Mouse (Mus musculus): Measurements from ENCODE around the gene Hdac10. TPM values are rescaled to one million over a fixed set of nuclear protein-coding genes. Genes with fewer than 3 reads are reported as not detected.

Gene Hdac10
- polyA plus RNA-seq, 1 experiment from 2014 or later, result 12.7 TPM

DNA sequence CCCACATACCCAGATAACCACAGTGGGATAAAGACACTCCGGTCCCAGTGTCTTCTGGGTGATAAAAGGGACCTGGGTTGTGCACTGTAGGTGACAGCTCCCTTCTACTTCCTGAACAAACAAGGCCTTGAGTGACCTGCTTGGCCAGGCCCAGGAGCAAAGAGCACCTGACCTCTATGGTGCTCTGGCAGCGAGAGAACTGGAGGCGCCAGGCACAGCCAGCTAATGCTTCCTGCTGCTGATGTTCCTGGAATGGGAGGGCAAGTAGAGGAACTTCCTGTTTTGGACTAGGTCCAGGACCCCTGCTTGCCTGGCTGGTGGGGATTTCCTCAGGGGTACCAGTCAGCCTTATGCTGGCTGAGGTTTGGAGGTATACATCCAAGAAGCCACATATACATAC lies 41.6 kb upstream of the Hdac10 start:
- Histone ChIP-seq H3K27ac (ENCODE audit: poor library complexity, severe bottlenecking) (peak overlapping the region; percentile 91), H3K4me2 (peak overlapping the region; percentile 63), H3K4me3 (no peak overlapping the region), H3K9ac (peak overlapping the region; percentile 19; the same call in 1 of the 2 replicates), H3K4me1 (replicated peaks) (peaks cover 68% of the 10 kb centered on the region), H3K27me3 (replicated peaks) (no peaks in the 10 kb centered on the region), H3K36me3 (peaks cover 34% of the 10 kb centered on the region), H3K9me3 (replicated peaks) (no peaks in the 10 kb centered on the region)
- ATAC-seq (ENCODE audit: insufficient number of reproducible peaks, low FRiP score), result no peak
- WGBS, result 33% methylated on average over 3 of the region's 3 CpGs

DNA sequence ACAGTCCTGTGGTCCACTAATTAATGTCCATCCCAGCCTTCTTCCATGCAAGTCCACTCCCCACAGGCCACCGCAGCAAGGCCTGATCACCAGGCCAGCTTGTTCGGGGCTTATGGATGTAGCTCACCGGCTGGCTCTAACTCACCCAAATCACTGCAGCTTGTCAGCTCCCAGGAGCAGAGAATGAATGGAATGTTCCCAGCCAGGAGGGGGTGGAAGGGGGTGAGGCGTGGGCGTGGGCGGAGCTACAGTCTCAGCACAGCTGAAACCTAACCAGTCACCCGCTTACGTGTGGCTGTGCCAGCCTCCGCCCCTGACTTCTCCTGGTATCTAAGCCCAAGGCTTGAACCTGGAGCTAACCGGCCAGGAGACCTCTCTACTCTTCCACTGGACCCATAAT lies 40.9 kb upstream of the Hdac10 start:
- Histone ChIP-seq H3K36me3 (peaks cover 41% of the 10 kb centered on the region), H3K4me2 (peak overlapping the region; percentile 63), H3K27me3 (replicated peaks) (no peaks in the 10 kb centered on the region), H3K9me3 (replicated peaks) (no peaks in the 10 kb centered on the region), H3K4me1 (replicated peaks) (peaks cover 62% of the 10 kb centered on the region), H3K27ac (ENCODE audit: poor library complexity, severe bottlenecking) (peak overlapping the region; percentile 91), H3K4me3 (peak overlapping the region; percentile 25), H3K9ac (peak overlapping the region; percentile 68)
- peak; percentile 69 for ATAC-seq (ENCODE audit: insufficient number of reproducible peaks, low FRiP score)
- 8% methylated on average over 10 of the region's 10 CpGs for WGBS

GRCm38 (mm10) chr15:89168922-89169321 lies 40.4 kb upstream of the Hdac10 start:
- peaks cover 46% of the 10 kb centered on the region for H3K36me3 ChIP-seq
- peaks cover 57% of the 10 kb centered on the region for H3K4me1 ChIP-seq (replicated peaks)

DNA sequence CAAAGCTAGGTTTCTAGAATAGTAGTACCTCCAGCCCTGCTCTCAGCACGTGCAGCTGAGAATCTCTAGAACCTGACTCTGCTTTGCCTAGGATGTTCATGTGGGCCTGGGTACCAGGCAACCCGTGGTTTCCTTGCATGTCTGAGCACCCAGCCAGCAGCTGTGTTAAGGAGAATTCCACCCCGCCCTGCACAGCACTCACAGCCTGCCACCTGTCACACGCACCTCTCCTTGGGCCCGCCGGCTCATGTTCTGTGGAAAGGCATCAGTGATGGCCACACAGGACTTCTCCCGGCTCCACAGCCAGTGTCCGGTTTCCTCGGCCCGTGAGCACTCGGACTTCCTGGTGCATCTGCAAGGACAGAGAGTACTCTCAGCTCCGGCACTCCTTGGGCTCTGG lies 37.0 kb upstream of the Hdac10 start:
- Histone ChIP-seq H3K9ac (no peak overlapping the region), H3K4me2 (no peak overlapping the region), H3K27me3 (replicated peaks) (no peaks in the 10 kb centered on the region), H3K4me3 (no peak overlapping the region), H3K9me3 (replicated peaks) (no peaks in the 10 kb centered on the region), H3K27ac (ENCODE audit: poor library complexity, severe bottlenecking) (no peak overlapping the region), H3K36me3 (peaks cover 81% of the 10 kb centered on the region), H3K4me1 (replicated peaks) (peaks cover 25% of the 10 kb centered on the region)
- 90% methylated on average over 12 of the region's 12 CpGs for WGBS
- ATAC-seq (ENCODE audit: insufficient number of reproducible peaks, low FRiP score), result no peak

More at GRCm38 (mm10) chr15:89168922-89169321, 40.4 kb upstream of the Hdac10 start:
- H3K27me3 ChIP-seq (replicated peaks), result no peaks in the 10 kb centered on the region
- peak overlapping the region; percentile 25 for H3K4me3 ChIP-seq
- H3K27ac ChIP-seq (ENCODE audit: poor library complexity, severe bottlenecking), result peak overlapping the region; percentile 91
- H3K4me2 ChIP-seq, result peak overlapping the region; percentile 63
- ATAC-seq (ENCODE audit: insufficient number of reproducible peaks, low FRiP score), result no peak
- 36% methylated on average over 10 of the region's 10 CpGs for WGBS
- H3K9ac ChIP-seq, result peak overlapping the region; percentile 68
- H3K9me3 ChIP-seq (replicated peaks), result no peaks in the 10 kb centered on the region

GRCm38 (mm10) chr15:89161397-89161796 lies 32.9 kb upstream of the Hdac10 start:
- peaks cover 5% of the 10 kb centered on the region for H3K4me1 ChIP-seq (replicated peaks)
- no peak overlapping the region for H3K27ac ChIP-seq (ENCODE audit: poor library complexity, severe bottlenecking)
- H3K36me3 ChIP-seq, result peaks cover 100% of the 10 kb centered on the region
- no peak overlapping the region for H3K4me2 ChIP-seq
- H3K9me3 ChIP-seq (replicated peaks), result no peaks in the 10 kb centered on the region
- ATAC-seq (ENCODE audit: insufficient number of reproducible peaks, low FRiP score), result no peak
- H3K9ac ChIP-seq, result no peak overlapping the region
- H3K4me3 ChIP-seq, result no peak overlapping the region
- WGBS, result 87% methylated on average over 9 of the region's 9 CpGs
- H3K27me3 ChIP-seq (replicated peaks), result no peaks in the 10 kb centered on the region

- H3K9me3 ChIP-seq (replicated peaks), result no peaks in the 10 kb centered on the region
- no peak for ATAC-seq (ENCODE audit: insufficient number of reproducible peaks, low FRiP score)
- peaks cover 5% of the 10 kb centered on the region for H3K4me1 ChIP-seq (replicated peaks)
- no peaks in the 10 kb centered on the region for H3K27me3 ChIP-seq (replicated peaks)
- H3K9ac ChIP-seq, result no peak overlapping the region
- peaks cover 100% of the 10 kb centered on the region for H3K36me3 ChIP-seq
- WGBS, result 91% methylated on average over 16 of the region's 16 CpGs
- H3K4me3 ChIP-seq, result no peak overlapping the region
- no peak overlapping the region for H3K27ac ChIP-seq (ENCODE audit: poor library complexity, severe bottlenecking)
- no peak overlapping the region for H3K4me2 ChIP-seq
Measured at GRCm38 (mm10) chr15:89158516-89158915, 30.0 kb upstream of the Hdac10 start.

DNA sequence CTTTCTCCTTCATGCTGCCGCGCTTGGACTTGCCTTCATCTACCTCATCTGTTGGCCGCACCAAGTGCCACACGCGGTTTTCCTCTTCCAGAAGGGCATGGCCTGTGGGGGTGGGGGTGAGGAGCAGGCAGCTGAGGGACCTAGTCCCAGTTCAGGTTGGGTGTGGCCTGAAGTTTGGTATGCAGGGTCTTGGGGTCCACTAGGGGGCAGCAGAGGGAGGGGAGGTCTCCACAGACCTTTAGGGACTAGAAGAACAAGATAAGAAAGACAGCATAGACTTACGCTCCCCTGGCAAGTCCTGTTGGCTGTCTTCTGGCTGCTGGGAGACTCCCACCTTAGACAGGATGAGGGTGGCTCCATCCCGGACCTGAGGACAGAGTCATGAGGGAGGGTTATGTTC lies 29.5 kb upstream of the Hdac10 start:
- 54% methylated on average over 7 of the region's 7 CpGs for WGBS

GRCm38 (mm10) chr15:89152312-89152711 lies 23.8 kb upstream of the Hdac10 start:
- no peak overlapping the region for H3K9ac ChIP-seq
- no peak overlapping the region for H3K4me3 ChIP-seq
- ATAC-seq (ENCODE audit: insufficient number of reproducible peaks, low FRiP score), result no peak
- peaks cover 41% of the 10 kb centered on the region for H3K36me3 ChIP-seq
- H3K27ac ChIP-seq (ENCODE audit: poor library complexity, severe bottlenecking), result no peak overlapping the region
- no peaks in the 10 kb centered on the region for H3K9me3 ChIP-seq (replicated peaks)
- no peak overlapping the region for H3K4me2 ChIP-seq
- H3K27me3 ChIP-seq (replicated peaks), result peaks cover 28% of the 10 kb centered on the region
- peaks cover 20% of the 10 kb centered on the region for H3K4me1 ChIP-seq (replicated peaks)

More for the DNA sequence above, 29.5 kb upstream of the Hdac10 start:
- Histone ChIP-seq H3K27me3 (replicated peaks) (no peaks in the 10 kb centered on the region), H3K4me3 (no peak overlapping the region), H3K4me1 (replicated peaks) (peaks cover 5% of the 10 kb centered on the region), H3K27ac (ENCODE audit: poor library complexity, severe bottlenecking) (no peak overlapping the region), H3K4me2 (no peak overlapping the region), H3K9ac (no peak overlapping the region), H3K9me3 (replicated peaks) (no peaks in the 10 kb centered on the region), H3K36me3 (peaks cover 97% of the 10 kb centered on the region)
- ATAC-seq (ENCODE audit: insufficient number of reproducible peaks, low FRiP score), result peak; percentile 17; the same call in 1 of the 2 replicates

GRCm38 (mm10) chr15:89150041-89150390 lies 21.5 kb upstream of the Hdac10 start:
- no peak for ATAC-seq (ENCODE audit: insufficient number of reproducible peaks, low FRiP score)
- Histone ChIP-seq H3K4me3 (peak overlapping the region; percentile 64), H3K9me3 (replicated peaks) (no peaks in the 10 kb centered on the region), H3K4me2 (peak overlapping the region; percentile 89), H3K4me1 (replicated peaks) (peaks cover 32% of the 10 kb centered on the region), H3K27me3 (replicated peaks) (peaks cover 51% of the 10 kb centered on the region), H3K9ac (no peak overlapping the region), H3K27ac (ENCODE audit: poor library complexity, severe bottlenecking) (no peak overlapping the region), H3K36me3 (peaks cover 18% of the 10 kb centered on the region)
- 3% methylated on average over 13 of the region's 13 CpGs for WGBS

DNA sequence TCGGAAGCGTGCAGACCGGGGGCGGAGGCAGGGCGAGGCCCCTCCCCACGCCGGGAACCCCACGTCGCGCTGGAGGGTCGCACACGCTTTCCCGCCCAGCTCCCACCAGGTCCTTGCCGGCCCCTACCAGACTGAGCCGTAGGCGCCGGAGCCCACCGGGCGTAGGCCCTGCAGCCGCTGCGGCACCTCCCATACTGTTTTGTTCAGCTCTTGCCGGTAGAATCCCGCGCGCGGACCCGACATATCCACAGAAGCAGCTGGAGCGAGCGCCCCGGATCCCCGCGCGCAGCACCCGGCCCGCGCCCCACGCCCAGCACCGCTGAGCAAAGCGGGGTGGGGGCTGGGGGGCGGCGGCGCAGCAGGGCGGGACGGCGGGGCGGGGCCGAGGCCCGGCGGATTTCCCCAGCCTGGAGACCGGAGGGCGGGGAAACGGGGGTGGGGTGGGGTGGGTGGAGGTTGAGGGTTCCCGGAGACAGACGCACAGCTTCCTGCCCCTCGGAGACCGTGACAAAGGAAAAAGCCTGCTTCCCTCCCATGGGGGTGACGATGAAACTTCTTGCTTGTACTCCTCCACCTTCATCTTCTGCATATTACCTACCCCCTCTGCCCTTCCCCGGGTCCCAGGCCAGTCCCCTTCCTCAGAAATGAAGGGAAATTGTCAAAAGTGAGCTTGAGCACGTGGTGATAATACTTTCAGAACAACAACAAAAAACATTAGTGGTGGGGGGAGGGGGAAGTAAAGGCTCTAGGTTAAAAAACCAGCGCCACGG lies 21.0 kb upstream of the Hdac10 start, which contains the start of gene Mapk11:
Gene Mapk11 (minus strand): TSS at position 358 of the 770 bp plus-strand sequence.
- Histone ChIP-seq H3K4me2 (peak within 1 kb of the TSS; percentile 89), H3K9me3 (replicated peaks) (no peaks in the 10 kb centered on the region), H3K27ac (ENCODE audit: poor library complexity, severe bottlenecking) (no peak within 1 kb of the TSS), H3K4me3 (peak within 1 kb of the TSS; percentile 64), H3K4me1 (replicated peaks) (peaks cover 32% of the 10 kb centered on the region), H3K9ac (peak within 1 kb of the TSS; percentile 71), H3K36me3 (peaks cover 12% of the 10 kb centered on the region), H3K27me3 (replicated peaks) (peaks cover 57% of the 10 kb centered on the region)
- peak; percentile 60 for ATAC-seq (ENCODE audit: insufficient number of reproducible peaks, low FRiP score)
- 0% methylated on average over 55 of the region's 61 CpGs for WGBS

DNA sequence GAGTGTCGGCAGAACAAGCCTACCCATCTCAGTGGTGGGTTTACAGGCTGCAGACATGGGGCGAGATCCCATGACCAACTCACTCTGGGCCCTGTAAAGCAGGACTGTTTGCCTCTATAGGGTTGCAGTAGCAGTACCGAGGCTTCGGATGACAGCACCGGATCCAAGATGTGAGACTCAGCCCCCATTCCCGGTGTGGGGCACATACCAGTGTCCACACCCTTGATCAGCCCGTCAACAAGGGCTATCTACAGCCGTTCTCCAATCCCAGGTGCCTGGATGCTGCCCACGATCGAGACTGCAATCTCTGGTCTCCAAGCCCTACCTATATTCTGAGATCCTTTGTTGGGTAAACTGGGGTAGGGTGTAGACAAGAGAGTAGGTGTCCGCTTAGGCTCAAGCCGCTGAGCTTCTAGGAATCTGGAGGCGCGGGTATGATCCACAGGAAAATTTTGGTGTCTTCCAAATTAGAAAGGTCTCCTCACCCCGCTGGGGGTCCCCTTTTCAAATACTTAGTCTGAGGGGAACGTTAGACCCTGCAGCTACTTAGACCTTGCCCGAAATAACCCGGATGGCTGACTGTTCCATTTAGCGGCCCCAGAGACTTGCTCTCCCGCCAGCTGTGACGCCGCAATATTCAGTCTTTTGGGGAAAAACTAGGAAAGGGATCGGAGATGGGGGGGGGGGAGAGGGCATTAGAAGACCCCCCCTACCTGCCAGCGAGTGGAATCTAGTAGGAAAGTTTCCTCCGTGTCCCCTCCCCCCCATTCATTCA lies 20.2 kb upstream of the Hdac10 start:
- Histone ChIP-seq H3K4me3 (peak overlapping the region; percentile 64), H3K27me3 (replicated peaks) (peaks cover 64% of the 10 kb centered on the region), H3K9ac (peak overlapping the region; percentile 71), H3K36me3 (peaks cover 4% of the 10 kb centered on the region), H3K27ac (ENCODE audit: poor library complexity, severe bottlenecking) (no peak overlapping the region), H3K4me2 (peak overlapping the region; percentile 89), H3K9me3 (replicated peaks) (no peaks in the 10 kb centered on the region), H3K4me1 (replicated peaks) (peaks cover 32% of the 10 kb centered on the region)
- no peak for ATAC-seq (ENCODE audit: insufficient number of reproducible peaks, low FRiP score)
- WGBS, result 7% methylated on average over 25 of the region's 25 CpGs
